Mouse (Mus musculus) 416B (cell line): ENCODE measurements around the gene Myod1.

ENCODE experiments used
- DNase-seq: peaks from one replicate; pipeline ENCODE4 v3.0.0; 2011; ENCODE audit warnings: low read depth

Gene Myod1

DNA sequence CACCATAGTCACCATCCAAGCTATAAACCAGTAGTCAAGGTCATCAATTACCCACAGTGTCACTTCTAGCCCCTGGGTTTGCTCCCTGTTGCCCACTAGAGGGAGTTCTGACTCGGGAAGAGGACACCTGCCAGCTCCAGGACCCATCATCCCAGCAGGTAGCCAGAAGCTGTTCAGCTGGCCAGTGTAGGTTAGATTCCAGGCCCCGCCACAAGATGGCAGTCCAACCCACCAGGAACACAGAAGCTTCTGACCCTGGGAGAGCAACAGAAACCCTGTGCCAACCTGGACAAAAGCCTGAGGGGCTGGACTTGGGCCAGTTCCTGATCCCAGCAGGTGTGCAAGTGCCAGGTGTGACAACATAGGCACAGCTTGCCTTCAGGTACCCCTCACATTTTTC, 16.8 kb downstream of the Myod1 start:
- peak; percentile 82 for DNase-seq

DNA sequence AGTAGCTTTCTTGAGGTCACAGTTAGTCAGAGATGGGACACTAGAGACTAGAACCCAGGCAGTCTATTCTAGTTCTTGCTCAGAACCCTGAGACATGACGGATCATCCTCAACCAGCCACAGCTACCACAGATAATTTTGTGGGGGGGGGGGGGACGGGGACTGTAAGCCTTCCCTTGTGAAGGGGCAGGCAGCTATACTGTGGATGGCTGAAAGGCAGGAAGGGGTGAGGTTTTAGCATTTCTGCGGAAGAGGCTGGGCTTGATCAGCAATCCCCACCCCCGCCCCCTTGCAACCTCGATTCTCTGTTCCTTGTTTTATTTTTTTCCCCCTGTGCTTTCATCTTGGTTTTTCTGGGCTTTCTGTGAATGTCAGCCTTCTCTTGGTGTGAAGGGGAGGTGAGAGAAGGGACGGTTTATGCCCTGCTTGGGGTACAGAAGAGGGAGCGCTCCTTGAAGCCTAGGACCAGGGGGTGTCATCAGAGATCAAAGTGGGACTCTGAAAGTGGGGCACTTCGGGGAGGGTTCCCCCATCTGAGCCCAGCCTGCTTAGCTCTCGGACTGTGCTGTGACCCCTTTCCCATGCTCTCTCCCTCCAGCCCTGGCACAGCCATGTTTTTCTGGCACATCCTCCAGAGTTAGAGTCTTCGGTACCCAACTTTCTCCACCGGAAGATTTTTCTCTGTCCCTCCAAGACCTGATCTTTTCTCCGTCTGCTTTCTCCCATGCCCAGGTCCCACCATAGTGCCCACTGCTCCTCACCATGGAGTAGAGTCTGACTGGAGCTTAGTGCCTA, 17.6 kb downstream of the Myod1 start:
- peak; percentile 63 for DNase-seq

DNA sequence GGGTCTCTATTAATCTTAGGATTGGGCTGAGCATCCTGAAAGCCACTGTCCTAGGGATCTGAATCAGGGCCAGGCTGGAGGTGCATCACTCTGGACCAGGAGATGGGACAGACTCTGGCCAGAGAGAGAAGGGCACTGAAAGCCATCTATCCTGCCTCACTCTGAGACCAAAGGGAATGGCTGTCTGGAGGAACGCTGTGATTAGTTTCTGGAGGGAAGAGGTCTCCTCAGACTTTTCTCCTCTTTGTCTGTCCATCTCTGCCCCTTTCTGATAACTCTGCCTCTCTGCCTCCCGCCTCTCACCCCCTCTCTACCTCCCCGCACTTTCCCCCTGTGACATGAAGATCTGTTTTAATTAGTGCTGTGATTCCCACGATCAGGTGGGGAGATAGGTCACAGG, 18.7 kb downstream of the Myod1 start:
- no peak for DNase-seq

DNA sequence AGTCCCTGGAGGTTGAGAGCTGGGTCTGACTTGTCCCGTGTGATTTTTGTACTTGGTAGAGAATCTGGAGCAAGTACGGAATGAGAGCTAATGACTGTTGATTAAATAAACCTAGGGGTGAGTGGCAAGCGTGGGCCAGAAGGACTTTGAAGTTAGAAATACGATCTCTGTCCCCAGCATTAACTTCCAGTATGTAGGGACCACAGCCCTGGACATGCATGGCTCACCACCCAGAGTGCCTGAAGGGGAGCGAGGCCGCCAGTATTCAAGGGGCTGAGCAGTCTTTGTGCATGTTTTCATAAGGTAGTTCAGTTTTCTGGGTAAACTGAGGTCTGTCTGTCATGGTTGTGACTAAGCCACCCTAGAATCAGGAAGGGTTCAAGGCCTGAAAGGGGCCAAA, 19.3 kb downstream of the Myod1 start:
- DNase-seq = no peak

DNA sequence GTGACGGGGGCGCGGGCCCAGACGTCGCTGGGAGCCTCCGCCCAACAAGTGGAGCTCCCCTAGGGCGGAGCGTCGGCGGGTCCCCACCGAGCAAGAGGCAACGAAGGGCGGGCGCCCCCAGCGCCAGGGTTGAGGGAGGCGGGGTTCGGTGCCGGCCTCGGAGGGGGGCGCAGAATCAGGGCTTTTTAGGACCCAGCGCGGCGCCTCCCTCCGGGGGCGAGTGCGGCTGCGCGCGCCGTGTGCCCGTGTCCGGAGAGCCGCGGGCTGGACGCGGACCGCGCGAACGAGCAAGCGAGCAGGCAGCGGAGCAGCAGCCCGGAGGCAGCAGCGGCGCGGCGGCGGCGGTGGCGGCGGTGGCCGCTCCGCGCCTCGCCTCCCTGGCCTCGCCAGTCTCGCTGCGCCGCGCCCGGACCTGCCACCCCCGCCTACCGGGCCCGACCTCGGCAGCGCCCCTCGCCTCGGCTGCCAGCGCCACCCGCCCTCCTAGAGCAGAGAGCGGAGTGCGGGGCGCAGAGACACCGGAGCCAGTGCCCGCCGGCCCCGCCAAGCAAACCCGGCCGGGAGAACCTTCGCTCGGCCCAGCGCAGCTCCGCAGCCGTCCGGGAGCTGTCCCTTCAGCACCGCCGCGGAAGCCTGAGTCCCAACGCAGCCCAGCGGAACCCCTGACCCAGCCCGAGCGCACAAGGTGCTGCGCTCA, 20.1 kb downstream of the Myod1 start, which contains the start of gene Kcnc1:
TSS of gene Kcnc1 (plus strand) at position 267 of the 697 bp plus-strand sequence.
- no peak for DNase-seq

DNA sequence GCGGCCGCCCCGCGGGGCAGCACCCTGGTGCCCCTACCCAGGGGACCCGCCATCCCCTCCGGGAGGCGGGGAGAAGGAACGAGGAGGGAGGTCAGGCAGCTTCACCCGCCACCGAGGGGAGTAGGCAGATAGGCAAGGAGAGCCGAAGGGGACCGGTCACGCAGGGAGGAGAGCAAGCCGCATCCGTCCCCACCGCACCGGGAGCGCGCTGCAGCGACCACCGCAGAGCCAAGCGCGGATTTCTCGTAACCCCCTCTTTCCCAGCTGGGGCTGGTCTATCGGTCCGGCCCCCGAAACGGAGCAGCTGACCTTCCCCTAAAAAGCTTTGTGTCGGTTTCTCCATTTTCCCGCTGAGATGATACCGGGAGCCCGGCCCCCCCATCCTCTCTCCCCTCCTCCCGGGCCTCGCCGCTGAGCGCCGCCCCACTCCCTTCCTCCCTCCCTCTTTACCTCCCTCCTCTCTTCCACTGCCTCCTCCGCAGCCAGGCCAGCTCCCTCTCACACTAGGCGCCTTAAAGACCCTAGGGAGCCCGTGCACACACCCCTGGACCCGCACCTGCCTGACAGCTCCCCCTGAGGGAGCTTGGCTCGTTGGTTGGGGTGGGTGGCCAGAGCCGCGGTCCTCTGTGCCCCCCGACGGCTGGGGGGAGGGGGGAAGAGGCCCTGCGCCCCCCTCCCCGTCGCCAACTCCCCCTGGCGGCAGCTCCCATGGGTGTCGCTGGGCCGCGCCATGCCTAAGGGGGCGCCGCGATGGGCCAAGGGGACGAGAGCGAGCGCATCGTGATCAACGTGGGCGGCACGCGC, 20.9 kb downstream of the Myod1 start:
- DNase-seq = no peak

DNA sequence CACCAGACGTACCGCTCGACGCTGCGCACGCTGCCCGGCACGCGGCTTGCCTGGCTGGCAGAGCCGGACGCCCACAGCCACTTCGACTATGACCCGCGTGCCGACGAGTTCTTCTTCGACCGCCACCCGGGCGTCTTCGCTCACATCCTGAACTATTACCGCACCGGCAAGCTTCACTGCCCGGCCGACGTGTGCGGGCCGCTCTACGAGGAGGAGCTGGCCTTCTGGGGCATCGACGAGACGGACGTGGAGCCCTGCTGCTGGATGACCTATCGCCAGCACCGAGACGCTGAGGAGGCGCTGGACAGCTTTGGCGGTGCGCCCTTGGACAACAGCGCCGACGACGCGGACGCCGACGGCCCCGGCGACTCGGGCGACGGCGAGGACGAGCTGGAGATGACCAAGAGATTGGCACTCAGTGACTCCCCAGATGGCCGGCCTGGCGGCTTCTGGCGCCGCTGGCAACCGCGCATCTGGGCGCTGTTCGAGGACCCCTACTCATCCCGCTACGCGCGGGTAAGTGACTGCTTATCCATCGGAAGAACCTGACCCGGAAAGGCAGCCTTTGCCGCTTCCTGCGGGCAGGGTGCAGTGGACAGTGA, 21.6 kb downstream of the Myod1 start:
- no peak for DNase-seq

DNA sequence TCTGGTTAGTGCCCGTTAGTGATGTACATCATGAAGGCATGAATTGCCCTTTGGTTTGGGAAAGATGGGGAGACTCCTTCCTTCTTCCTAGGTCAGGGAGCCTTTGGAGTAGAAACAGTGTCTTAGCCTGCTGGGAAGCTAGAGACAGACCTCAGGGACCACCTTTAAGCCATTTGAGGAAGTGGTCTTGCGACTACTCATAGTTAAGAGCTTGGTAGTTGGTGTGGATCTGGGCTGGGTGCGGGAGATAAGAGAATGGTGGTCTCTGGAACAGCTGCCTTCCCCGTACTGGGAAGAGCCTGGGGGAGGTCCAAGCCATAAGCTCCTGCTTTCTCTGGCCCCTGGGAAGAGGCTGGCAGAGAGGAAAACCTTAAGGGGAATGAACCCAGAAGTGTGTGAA, 22.3 kb downstream of the Myod1 start:
- peak; percentile 26 for DNase-seq

DNA sequence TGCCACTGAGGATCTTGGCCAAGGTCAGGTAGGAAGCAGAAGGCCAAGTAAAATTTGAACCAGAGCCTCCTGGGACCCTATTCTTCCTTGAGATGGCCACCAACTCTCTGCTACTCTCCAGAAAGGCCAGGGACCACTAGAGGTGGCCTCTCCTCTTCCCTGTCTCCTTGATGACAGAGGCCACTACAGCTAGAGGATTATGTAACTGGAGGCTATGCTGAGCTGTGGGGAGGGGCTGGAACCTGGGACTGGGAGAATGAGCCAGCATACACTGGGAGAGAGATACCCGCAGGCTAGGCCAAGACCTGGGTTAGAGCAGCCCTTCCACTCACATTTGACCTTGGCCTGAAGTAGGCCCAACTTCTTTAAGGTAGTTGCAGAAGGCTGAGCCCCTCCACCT, 23.4 kb downstream of the Myod1 start:
- no peak for DNase-seq

DNA sequence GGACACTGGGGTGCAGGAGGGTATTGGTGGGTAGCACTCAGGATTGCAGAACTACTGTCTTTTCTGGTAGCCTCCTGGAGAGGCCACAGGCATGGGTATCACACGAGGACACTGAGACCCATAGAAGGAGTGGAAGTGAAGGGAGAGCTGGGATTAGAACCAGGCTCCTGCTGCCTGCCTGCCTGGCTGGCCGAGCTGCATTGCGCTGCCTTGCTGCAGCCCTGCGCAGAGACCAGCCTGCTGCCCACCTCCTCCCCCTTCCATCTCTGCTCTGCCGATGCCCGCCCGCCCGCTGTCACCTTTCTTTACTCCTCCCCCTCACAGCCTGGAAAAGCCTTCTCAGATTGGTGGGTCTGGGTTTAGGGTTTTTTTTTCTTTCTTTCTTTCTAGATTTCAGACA, 24.1 kb downstream of the Myod1 start:
- DNase-seq = no peak

DNA sequence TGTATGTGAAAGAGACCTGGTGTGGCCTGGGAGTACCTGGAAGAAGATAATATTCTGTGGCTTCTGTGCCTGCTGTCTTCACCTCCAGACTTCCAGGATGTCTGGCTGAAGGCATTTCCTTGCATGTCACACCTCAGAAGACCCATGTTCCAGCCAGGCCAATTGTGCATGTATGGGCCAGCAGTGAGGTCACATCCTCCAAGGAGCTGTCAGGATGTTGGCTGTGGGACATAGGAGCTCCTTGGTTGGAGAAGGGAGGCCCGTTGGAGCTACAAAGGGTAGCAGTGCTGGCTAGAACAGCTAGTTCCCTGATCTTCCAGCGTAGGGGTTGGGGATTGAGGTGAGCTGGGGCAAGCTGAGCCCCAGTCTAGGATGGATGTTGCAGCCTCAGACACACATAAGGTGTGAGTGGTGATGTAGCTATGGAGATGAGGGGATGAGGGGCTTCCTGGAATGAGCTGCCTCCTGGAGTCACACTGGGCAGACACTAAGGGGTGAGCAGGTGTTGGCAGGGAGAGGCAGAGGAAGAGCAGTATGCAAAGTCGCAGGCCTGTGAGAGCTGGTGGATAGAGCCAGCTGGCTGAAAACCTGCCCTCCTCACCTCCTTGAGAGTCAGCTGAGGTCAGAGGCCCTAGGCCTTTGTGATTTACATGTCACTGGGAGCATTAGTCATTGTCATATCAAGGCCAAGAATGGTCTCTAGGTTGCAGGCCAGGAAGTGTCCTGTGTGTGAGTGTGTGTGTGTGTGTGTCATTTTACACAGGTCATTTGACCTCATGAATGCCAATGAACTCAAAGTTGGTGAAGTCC, 25.3 kb downstream of the Myod1 start:
- peak; percentile 58 for DNase-seq

DNA sequence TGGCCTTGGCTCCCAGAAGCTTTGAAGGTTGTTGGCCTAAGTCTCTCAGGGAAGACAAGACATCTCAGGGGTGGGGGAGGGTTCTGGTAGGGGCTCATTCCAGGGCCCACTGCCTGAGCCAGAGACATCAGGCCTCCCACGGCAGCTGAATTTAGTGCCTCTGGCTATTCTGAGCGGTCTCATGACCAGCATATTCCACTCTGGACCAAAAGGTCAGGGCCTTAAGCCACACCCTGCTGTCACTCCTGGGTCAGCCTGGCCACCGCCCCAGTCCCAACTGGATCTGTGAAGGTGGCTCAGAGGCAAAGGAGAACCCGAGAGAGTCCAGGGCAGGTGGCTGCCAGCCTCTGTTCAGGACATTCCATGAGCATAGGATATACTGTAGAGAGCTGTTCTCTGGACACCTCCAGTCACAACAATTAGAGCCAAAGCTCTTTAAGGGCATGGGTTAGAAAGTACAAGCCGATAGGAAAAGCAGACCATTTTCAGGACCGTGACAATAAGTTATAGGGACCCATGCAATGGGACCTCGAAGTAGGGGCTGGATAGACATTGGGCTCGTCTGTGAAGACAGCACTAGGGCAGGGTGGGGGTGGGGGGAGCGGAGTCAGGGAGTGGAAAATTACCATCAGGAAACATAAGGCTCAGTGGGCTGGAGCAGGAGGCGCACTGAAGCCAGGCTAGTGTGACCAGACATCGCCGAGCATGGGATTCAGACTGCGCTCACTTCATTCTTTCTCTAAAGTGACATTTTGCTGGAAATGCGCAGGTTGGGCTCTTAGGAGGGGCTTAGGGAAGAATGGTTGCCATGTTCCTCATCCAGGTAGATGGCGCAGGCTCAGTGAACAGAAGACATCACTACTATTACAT, 27.6 kb downstream of the Myod1 start:
- no peak for DNase-seq

DNA sequence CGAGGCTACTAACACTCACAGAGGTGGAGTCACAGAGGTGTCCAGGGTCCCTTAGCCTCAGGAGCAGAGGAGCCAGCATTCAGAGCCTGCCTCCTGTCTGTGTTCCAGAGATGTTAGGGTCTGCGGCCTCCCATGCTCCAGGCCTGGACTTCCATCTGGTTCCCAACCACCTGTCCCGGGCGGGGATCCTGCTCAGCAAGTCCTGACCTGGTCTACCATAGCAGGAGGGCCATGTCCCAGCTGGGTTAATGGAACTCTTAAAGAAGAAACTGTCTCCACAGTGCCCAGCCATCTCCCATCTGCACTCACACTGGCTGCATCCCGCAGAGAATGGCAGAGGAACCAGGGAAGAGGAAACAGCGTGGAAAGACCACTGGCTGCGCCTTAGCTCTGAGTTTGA, 28.5 kb downstream of the Myod1 start:
- DNase-seq = no peak

DNA sequence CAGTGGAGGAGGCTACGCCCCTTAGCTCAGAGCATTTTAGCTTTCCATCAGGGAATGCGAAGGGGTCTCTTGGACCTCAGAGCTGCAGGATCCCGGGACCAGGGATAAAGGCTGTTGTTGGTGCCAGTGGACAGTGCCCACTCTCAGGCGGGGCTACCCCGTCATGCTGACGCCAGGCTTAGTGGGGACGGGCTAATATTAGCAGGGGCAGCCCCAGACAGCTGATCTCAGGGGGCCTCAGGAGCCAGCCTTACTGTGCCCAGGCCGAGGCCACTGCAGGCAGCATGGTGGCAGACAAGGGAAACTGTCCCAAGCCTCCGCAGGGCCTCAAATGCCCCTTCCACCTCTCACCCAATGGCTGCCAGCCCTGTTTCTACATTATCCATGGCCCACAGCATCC, 32.3 kb downstream of the Myod1 start:
- no peak for DNase-seq

DNA sequence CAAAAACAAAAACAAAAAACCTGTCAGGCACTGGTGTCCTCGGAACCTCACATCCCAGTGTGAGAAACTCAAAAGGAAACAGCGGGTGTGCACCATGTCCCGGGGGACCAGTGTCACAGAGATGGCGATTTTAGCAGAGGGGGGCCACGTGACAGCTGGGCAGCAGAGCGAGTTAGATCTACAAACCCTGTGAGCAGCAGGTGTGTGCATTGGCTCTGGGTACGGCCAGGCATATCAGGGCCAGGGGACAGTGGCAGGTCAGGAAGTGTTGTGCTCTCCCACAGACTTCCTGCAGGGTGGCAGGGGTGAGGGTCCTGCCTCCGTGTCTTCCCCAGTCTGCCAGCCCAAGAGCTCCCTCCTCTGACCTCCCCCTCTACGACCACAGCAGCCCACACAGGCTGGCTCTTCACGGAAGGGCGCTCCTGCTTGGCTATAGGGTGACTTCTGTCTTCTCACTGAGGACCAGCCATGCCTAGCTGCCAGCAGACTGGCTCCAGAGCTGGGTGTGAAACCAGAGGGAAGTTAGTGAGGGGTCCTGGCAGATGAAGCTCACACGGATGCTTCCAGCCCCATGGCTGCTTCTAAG, 33.0 kb downstream of the Myod1 start:
- no peak for DNase-seq

DNA sequence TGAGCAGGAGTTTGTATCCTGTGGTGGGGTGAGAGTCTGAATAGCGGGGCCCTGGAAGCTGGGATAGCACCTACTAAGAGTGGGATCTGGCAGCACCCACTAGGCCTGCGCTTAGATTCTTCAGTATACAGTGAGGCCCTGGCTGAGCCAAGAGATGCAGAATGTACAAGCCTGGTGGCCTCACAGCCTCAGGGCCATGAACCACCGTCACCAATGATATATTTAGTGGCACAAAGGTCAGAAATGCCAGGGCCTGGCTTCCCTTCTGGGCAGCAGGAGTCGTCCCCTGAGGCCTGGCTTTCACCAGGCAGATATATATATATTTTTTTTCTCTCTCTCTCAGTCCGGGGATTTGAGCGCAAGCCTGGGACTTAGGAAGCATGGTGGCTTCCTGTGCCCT, 34.5 kb downstream of the Myod1 start:
- DNase-seq = no peak

DNA sequence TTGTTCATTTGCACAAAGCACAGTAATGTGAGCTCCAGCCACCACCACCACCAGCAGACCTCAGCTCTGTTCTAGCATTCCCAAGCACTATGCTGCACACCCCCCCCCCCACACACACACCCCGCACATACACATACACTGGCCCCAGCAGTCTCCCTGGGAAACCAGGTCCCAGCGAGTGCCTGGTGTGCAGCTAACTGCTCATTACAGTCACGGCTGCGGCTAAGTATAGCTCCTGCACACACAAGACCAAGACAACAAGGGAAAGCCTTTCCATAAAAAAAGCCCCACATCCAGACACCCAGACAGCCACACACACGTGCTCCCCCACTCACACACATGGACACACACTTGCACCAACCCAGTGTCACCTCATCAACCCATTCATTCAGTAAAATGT, 36.5 kb downstream of the Myod1 start:
- no peak for DNase-seq

DNA sequence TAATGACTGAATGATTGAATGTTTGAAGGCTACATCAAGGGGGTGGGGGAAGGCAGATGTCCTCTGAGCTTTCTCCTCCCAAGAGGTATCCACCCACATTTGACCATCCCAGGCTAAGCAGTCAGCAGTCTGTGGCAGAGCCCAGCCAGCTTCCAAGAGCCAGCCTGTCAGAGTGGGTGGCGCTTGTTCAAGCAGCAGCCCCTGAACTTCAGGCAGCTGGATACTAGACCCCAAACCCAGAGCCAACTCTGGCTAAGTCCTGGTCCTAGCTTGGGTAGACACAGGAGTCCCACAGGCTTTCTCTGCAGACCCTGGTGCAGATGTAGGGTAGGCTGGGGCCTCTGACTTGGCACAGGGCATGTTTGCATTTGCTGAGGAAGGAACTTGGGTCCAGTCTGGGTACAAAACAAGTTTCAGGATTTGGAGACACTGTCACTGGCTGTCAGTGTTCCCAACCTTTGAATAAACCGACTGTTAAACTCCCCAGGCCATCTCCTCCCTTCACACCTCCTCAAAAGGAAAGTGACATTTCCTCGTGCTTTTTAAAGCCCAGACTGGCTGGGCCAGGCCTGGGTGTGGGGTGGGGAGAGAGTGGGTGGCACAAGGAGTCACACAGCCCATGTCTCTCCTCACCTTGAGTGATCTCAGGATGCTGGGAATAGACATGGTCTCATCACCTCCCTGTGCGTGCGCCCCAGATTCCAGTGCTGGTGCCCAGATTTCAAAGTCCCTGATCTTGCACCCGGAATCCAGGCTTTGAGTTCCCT, 37.9 kb downstream of the Myod1 start:
- DNase-seq = no peak

DNA sequence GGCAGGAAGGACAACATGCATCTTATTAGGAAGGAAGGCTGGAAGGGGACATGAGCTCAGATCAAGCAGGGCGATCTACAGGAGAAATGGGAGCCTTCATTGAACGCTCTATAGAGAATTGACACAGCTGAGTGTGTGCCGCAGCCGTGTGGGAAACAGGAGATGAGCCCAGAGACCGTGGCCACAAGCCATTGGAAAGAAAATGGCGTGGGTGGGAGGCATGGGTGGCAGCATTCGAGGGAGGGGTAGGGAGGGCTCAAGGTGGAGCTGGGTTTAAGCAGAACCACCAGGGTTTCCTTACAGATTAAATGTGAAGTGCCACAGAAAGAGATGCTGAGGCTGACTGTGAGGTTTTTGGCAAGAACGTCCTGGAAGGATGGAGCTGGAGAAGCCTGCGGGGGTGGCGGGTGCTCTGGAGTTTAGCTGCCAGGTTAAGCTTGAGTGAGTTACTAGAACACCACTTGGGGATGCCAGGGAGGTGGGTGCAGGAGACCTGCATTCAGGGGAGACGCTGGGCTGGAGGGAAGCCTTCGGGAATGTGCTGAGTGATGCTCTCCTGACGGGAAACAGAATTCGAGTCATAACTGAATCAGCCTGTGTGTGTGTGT, 39.6 kb downstream of the Myod1 start:
- no peak for DNase-seq
